In the genomic region with DNA sequence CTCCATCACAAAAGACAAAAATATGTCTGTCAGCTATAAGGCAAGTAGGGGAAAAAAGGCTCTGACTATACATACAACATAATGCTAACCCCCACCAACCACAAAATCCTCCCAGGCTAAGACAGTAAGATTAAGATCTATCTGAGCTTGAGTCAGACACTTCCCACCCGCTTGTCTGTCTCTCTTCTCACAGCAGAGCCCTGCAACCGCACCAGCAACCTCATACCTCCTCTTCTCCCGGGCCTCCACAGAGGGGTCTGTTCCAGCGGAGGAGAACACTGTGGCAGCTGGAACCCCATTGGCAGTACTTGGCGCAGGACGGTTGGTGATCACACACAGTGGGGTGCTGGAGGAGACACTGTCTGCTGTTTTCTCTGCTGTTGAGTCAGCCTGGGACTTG, we compare ENCODE assay signal across 23 mouse cellular contexts.
A peak's percentile ranks its signal among the peaks of the same experiment; 100 is the strongest.
DNase-seq lines count a peak whose midpoint lies in the region; ATAC-seq and TF ChIP-seq lines count a peak whose summit lies in the region.
"Had no signal": no experiment of that assay in that cellular context is flagged by ENCODE, and none has a peak within 500 bp of the region (broad histone marks: within the 10 kb centered on the region; RNA-seq: fewer than 3 reads in every experiment).

No protein-coding gene starts in this region.

- peak overlapping the region; percentile 64 for H3K27ac ChIP-seq in forebrain, embryonic 15.5 days (replicated peaks)
- H3K27ac ChIP-seq in forebrain, embryonic 10.5 days = no peak overlapping the region
- 0 out of 2 replicates have a peak overlapping the region, but pooled peaks have one; percentile 12 for H3K27ac ChIP-seq in hindbrain, embryonic 16.5 days (ENCODE audit: low read depth, low read length)
- no peak overlapping the region for H3K27ac ChIP-seq in hindbrain, embryonic 11.5 days (ENCODE audit: low read depth, low read length)
- H3K27ac ChIP-seq: heart, embryonic 13.5 days; hindbrain, embryonic 10.5 days; kidney, postnatal 0 days; left cerebral cortex, adult 2 months; limb, embryonic 12.5 days; liver, embryonic 13.5 days; lung, embryonic 15.5 days; midbrain, embryonic 12.5 days; stomach, postnatal 0 days had no signal

- no peak for DNase-seq in forebrain, embryonic 10.5 days (ENCODE audit: extremely low spot score, low spot score)
- no peak for DNase-seq in hindbrain, embryonic 11.5 days (ENCODE audit: low spot score)
- DNase-seq in brain, embryonic 14.5 days (ENCODE audit: low read depth) = peak; percentile 5
- DNase-seq in thymus, postnatal 14 days = peak; percentile 25
- DNase-seq in spleen, postnatal 36 days (ENCODE audit: low spot score in 2 of 2) = no peak
- no peak for DNase-seq in layer of hippocampus, postnatal 14 days (ENCODE audit: low spot score in 2 of 2)
- DNase-seq: adrenal gland, postnatal 25 days; cerebellum, adult 9-10 months; gastrocnemius, postnatal 36 days; kidney, adult 11 months; liver, embryonic 13.5 days had no signal

- 46% methylated on average over 6 of the region's 6 CpGs for WGBS in forebrain, embryonic 15.5 days
- 50% methylated on average over 6 of the region's 6 CpGs for WGBS in forebrain, embryonic 10.5 days
- WGBS in hindbrain, embryonic 16.5 days = 51% methylated on average over 6 of the region's 6 CpGs
- 50% methylated on average over 6 of the region's 6 CpGs for WGBS in hindbrain, embryonic 11.5 days

- H3K4me3 ChIP-seq in forebrain, embryonic 15.5 days = peak overlapping the region; percentile 11
- H3K4me3 ChIP-seq in forebrain, embryonic 10.5 days = no peak overlapping the region
- H3K4me3 ChIP-seq in hindbrain, embryonic 16.5 days (ENCODE audit: low read length) = no peak overlapping the region; the same call in 1 of the 2 replicates
- no peak overlapping the region for H3K4me3 ChIP-seq in hindbrain, embryonic 11.5 days (ENCODE audit: low read depth, low read length)
- H3K4me3 ChIP-seq: heart, embryonic 13.5 days; hindbrain, embryonic 10.5 days; left cerebral cortex, adult 2 months; limb, embryonic 12.5 days; liver, embryonic 13.5 days; lung, embryonic 15.5 days; midbrain, embryonic 12.5 days; myocyte had no signal

- H3K9me3 ChIP-seq in forebrain, embryonic 15.5 days = no peaks in the 10 kb centered on the region
- no peaks in the 10 kb centered on the region for H3K9me3 ChIP-seq in forebrain, embryonic 10.5 days
- H3K9me3 ChIP-seq in hindbrain, embryonic 16.5 days (ENCODE audit: control insufficient read depth, low read length) = no peaks in the 10 kb centered on the region
- no peaks in the 10 kb centered on the region for H3K9me3 ChIP-seq in hindbrain, embryonic 11.5 days (ENCODE audit: control insufficient read depth, low read length)
- H3K9me3 ChIP-seq: heart, embryonic 13.5 days; hindbrain, embryonic 10.5 days; limb, embryonic 12.5 days; liver, embryonic 13.5 days; lung, embryonic 15.5 days; midbrain, embryonic 12.5 days had no signal

- peaks cover 10% of the 10 kb centered on the region for H3K4me1 ChIP-seq in forebrain, embryonic 15.5 days
- peaks cover 8% of the 10 kb centered on the region for H3K4me1 ChIP-seq in forebrain, embryonic 10.5 days
- peaks cover 4% of the 10 kb centered on the region; the same call in 1 of the 2 replicates for H3K4me1 ChIP-seq in hindbrain, embryonic 16.5 days (ENCODE audit: control insufficient read depth, insufficient read depth, low read depth, low read length)
- no peaks in the 10 kb centered on the region for H3K4me1 ChIP-seq in hindbrain, embryonic 11.5 days (replicated peaks; ENCODE audit: control insufficient read depth, insufficient read depth, low read length)
- H3K4me1 ChIP-seq: limb, embryonic 12.5 days; liver, embryonic 13.5 days; lung, embryonic 15.5 days had no signal

- TF ChIP-seq CTCF in brain, embryonic 14.5 days (IDR thresholded peaks at IDR 0.05; ENCODE audit: borderline replicate concordance, extremely low read depth, insufficient read depth, insufficient read length) = no peak

- H3K27me3 ChIP-seq in forebrain, embryonic 15.5 days = 0 out of 2 replicates have a peak, but pooled peaks cover 5% of the 10 kb centered on the region
- peaks cover 97% of the 10 kb centered on the region for H3K27me3 ChIP-seq in forebrain, embryonic 10.5 days (ENCODE audit: poor library complexity, severe bottlenecking)
- H3K27me3 ChIP-seq in hindbrain, embryonic 16.5 days (replicated peaks; ENCODE audit: control insufficient read depth, insufficient read depth, low read length) = no peaks in the 10 kb centered on the region
- no peaks in the 10 kb centered on the region for H3K27me3 ChIP-seq in hindbrain, embryonic 11.5 days (ENCODE audit: control insufficient read depth, insufficient read depth, low read length)
- H3K27me3 ChIP-seq: heart, embryonic 13.5 days; limb, embryonic 12.5 days; liver, embryonic 13.5 days; lung, embryonic 15.5 days; Patski had no signal

- no peak overlapping the region for H3K9ac ChIP-seq in forebrain, embryonic 15.5 days (replicated peaks)
- no peak overlapping the region for H3K9ac ChIP-seq in hindbrain, embryonic 16.5 days (ENCODE audit: low read depth, low read length)
- no peak overlapping the region for H3K9ac ChIP-seq in hindbrain, embryonic 11.5 days (ENCODE audit: low read depth, low read length)
- H3K9ac ChIP-seq: heart, embryonic 13.5 days; limb, embryonic 12.5 days; liver, embryonic 13.5 days; lung, embryonic 15.5 days; midbrain, embryonic 12.5 days had no signal

- peaks cover 4% of the 10 kb centered on the region; the same call in 1 of the 2 replicates for H3K36me3 ChIP-seq in forebrain, embryonic 15.5 days
- peaks cover 9% of the 10 kb centered on the region; the same call in 1 of the 2 replicates for H3K36me3 ChIP-seq in forebrain, embryonic 10.5 days (replicated peaks)
- H3K36me3 ChIP-seq in hindbrain, embryonic 16.5 days (ENCODE audit: control insufficient read depth, insufficient read depth, low read length) = peaks cover 5% of the 10 kb centered on the region; the same call in 1 of the 2 replicates
- no peaks in the 10 kb centered on the region for H3K36me3 ChIP-seq in hindbrain, embryonic 11.5 days (ENCODE audit: control insufficient read depth, insufficient read depth, low read length)

- no peak for ATAC-seq in forebrain, embryonic 15.5 days (replicated peaks)
- ATAC-seq in hindbrain, embryonic 16.5 days = no peak
- ATAC-seq in hindbrain, embryonic 11.5 days (ENCODE audit: low FRiP score) = no peak
- ATAC-seq: Patski had no signal

- TF ChIP-seq POLR2A in brain, embryonic 14.5 days (IDR thresholded peaks at IDR 0.05; ENCODE audit: borderline replicate concordance, extremely low read depth, insufficient read depth, insufficient read length, poor library complexity, severe bottlenecking) = no peak

- no peak overlapping the region for H3K4me2 ChIP-seq in forebrain, embryonic 15.5 days (replicated peaks)
- no peak overlapping the region for H3K4me2 ChIP-seq in hindbrain, embryonic 16.5 days (ENCODE audit: low read length)
- no peak overlapping the region for H3K4me2 ChIP-seq in hindbrain, embryonic 11.5 days (replicated peaks; ENCODE audit: low read depth, low read length)
- H3K4me2 ChIP-seq: heart, embryonic 13.5 days; limb, embryonic 12.5 days; liver, embryonic 13.5 days; lung, embryonic 15.5 days; midbrain, embryonic 12.5 days had no signal

Comparison
In these comparisons a context has a peak if more than half of its experiments do, and no peak if none do; other contexts are left out.
1. H3K27ac ChIP-seq: peak in forebrain, embryonic 15.5 days (single experiment) and hindbrain, embryonic 16.5 days (single experiment); none in forebrain, embryonic 10.5 days (single experiment) and hindbrain, embryonic 11.5 days (single experiment).
2. DNase-seq: peak in brain, embryonic 14.5 days (single experiment) and thymus, postnatal 14 days (single experiment); none in forebrain, embryonic 10.5 days (single experiment), hindbrain, embryonic 11.5 days (single experiment), spleen, postnatal 36 days (0 of 2) and layer of hippocampus, postnatal 14 days (0 of 2).